Comparison of ENCODE assay signal across 24 mouse cellular contexts in the genomic region with DNA sequence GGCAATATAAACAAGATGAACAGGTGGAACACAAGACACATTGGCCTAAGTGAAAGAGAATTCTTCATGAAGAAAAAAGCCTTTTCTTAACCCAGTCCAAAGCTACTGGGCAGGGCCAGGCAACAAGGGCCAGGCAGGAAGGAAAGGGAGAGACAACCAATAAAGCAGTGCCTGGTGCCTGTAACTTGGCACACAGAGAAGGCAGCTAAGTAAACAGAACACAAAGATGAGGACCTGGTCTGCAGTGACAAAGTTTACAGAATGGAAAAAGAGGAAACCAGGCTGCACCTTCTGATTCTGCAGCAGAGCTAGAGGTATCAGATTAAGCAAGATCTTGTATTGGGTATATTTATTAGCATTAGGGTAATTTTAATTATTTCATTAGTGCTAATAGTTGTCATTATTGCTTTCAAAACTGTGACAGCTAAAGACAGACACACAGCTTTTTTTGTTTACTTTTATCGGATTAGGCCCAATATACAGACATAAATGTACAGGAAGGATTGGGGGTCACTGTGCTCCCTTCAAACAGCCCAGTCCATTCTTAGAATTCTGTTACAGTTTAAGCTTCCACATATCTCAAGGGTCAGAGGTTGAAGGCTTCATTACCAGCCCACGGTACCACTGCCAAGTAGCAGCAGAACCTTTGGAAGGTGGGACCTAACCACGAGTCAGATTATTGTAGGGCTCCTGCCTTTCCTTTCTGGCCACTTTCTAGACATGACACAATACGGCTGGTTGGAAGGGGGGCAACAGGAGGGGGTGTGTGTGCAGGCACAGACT.
DNase-seq lines count a peak whose midpoint lies in the region; ATAC-seq and TF ChIP-seq lines count a peak whose summit lies in the region.
"Had no signal": no experiment of that assay in that cellular context is flagged by ENCODE, and none has a peak within 500 bp of the region (broad histone marks: within the 10 kb centered on the region; RNA-seq: fewer than 3 reads in every experiment).

No protein-coding gene starts in this region.

- no peak overlapping the region for H3K27ac ChIP-seq in intestine, embryonic 14.5 days (ENCODE audit: low read depth)
- H3K27ac ChIP-seq in intestine, postnatal 0 days (ENCODE audit: low read depth, low read length): no peak overlapping the region
- peak overlapping the region; percentile 10; the same call in 1 of the 2 replicates for H3K27ac ChIP-seq in layer of hippocampus, adult 2 months
- H3K27ac ChIP-seq: embryonic facial prominence, embryonic 10.5 days; forebrain, embryonic 15.5 days; hindbrain, embryonic 13.5 days; limb, embryonic 10.5 days; midbrain, embryonic 13.5 days; neural tube, embryonic 12.5 days had no signal

- H3K36me3 ChIP-seq in intestine, embryonic 14.5 days (ENCODE audit: control insufficient read depth, insufficient read depth, low read length): peaks cover 27% of the 10 kb centered on the region
- H3K36me3 ChIP-seq in intestine, postnatal 0 days (ENCODE audit: control insufficient read depth, insufficient read depth): peaks cover 8% of the 10 kb centered on the region

- no peaks in the 10 kb centered on the region for H3K4me1 ChIP-seq in intestine, embryonic 14.5 days (replicated peaks; ENCODE audit: control insufficient read depth, insufficient read depth, low read length)
- no peaks in the 10 kb centered on the region; the same call in 1 of the 2 replicates for H3K4me1 ChIP-seq in intestine, postnatal 0 days (replicated peaks; ENCODE audit: control insufficient read depth, insufficient read depth, low read length)
- H3K4me1 ChIP-seq: embryonic facial prominence, embryonic 10.5 days; forebrain, embryonic 15.5 days; hindbrain, embryonic 13.5 days; midbrain, embryonic 13.5 days; neural tube, embryonic 12.5 days had no signal

- 65% methylated on average over 4 of the region's 4 CpGs for WGBS in intestine, embryonic 14.5 days
- WGBS in intestine, postnatal 0 days: 33% methylated on average over 4 of the region's 4 CpGs
- whole genome bisulfite sequencing in large intestine, adult 2 months: 29% methylated on average over 4 of the region's 4 CpGs

- no peak overlapping the region for H3K4me3 ChIP-seq in intestine, embryonic 14.5 days (ENCODE audit: low read depth, low read length)
- H3K4me3 ChIP-seq in intestine, postnatal 0 days (ENCODE audit: low read depth, low read length): no peak overlapping the region
- no peak overlapping the region for H3K4me3 ChIP-seq in layer of hippocampus, adult 2 months
- H3K4me3 ChIP-seq: embryonic facial prominence, embryonic 10.5 days; forebrain, embryonic 15.5 days; hindbrain, embryonic 13.5 days; limb, embryonic 10.5 days; midbrain, embryonic 13.5 days; neural tube, embryonic 12.5 days had no signal

- no peak for TF ChIP-seq CTCF in intestine, postnatal 0 days (IDR thresholded peaks at IDR 0.05; ENCODE audit: low read depth)
- TF ChIP-seq CTCF in layer of hippocampus, adult 2 months (conservative IDR thresholded peaks at IDR 0.05): no peak

- H3K27me3 ChIP-seq in intestine, embryonic 14.5 days (replicated peaks; ENCODE audit: control insufficient read depth, insufficient read depth, low read length): no peaks in the 10 kb centered on the region
- no peaks in the 10 kb centered on the region for H3K27me3 ChIP-seq in intestine, postnatal 0 days (replicated peaks; ENCODE audit: control insufficient read depth, insufficient read depth, low read length)
- H3K27me3 ChIP-seq: forebrain, embryonic 15.5 days; hindbrain, embryonic 13.5 days; midbrain, embryonic 13.5 days; neural tube, embryonic 12.5 days had no signal

- H3K9ac ChIP-seq in intestine, embryonic 14.5 days (ENCODE audit: low read length): no peak overlapping the region
- H3K9ac ChIP-seq in intestine, postnatal 0 days (ENCODE audit: low read depth, low read length): no peak overlapping the region
- H3K9ac ChIP-seq: forebrain, embryonic 15.5 days; hindbrain, embryonic 13.5 days; liver, postnatal 0 days; midbrain, embryonic 13.5 days; neural tube, embryonic 12.5 days had no signal

- no peak for ATAC-seq in intestine, embryonic 14.5 days (replicated peaks; ENCODE audit: low FRiP score, low TSS enrichment, low read depth)
- ATAC-seq in intestine, postnatal 0 days: no peak
- ATAC-seq: CD4-positive, CD25-positive, alpha-beta regulatory T cell, adult 4 months; forebrain, embryonic 15.5 days; liver, postnatal 0 days; midbrain, embryonic 13.5 days had no signal

- H3K4me2 ChIP-seq in intestine, embryonic 14.5 days (ENCODE audit: low read length): no peak overlapping the region
- H3K4me2 ChIP-seq in intestine, postnatal 0 days (replicated peaks; ENCODE audit: low read depth): no peak overlapping the region
- H3K4me2 ChIP-seq: forebrain, embryonic 15.5 days; hindbrain, embryonic 13.5 days; liver, embryonic 11.5 days; midbrain, embryonic 13.5 days; neural tube, embryonic 12.5 days had no signal

- peak; percentile 23 for DNase-seq in intestine, embryonic 14.5 days (ENCODE audit: low spot score)
- DNase-seq in layer of hippocampus, adult 2 months (ENCODE audit: low spot score in 2 of 2): no peak
- DNase-seq in layer of hippocampus, adult 11-12 months (ENCODE audit: low spot score): no peak
- DNase-seq in large intestine, adult 2 months (ENCODE audit: low read depth, low spot score): peak; percentile 43
- DNase-seq in lung, postnatal 25 days (ENCODE audit: low spot score): peak; percentile 33
- DNase-seq in heart, adult 8-10 months (ENCODE audit: low spot score): no peak
- DNase-seq in cerebellum, adult 11 months: no peak
- DNase-seq: adrenal gland, postnatal 36 days; cerebellum, adult 9-11 months; gastrocnemius, postnatal 10 days; heart, postnatal 36 days; liver, postnatal 0 days; retina, postnatal 1 day; right cerebral cortex, postnatal 4 days; thymus, postnatal 14 days had no signal

- H3K9me3 ChIP-seq in intestine, embryonic 14.5 days (ENCODE audit: control insufficient read depth, low read length): no peaks in the 10 kb centered on the region
- H3K9me3 ChIP-seq in intestine, postnatal 0 days (ENCODE audit: control insufficient read depth): no peaks in the 10 kb centered on the region
- H3K9me3 ChIP-seq: embryonic facial prominence, embryonic 10.5 days; forebrain, embryonic 15.5 days; hindbrain, embryonic 13.5 days; limb, embryonic 10.5 days; midbrain, embryonic 13.5 days; neural tube, embryonic 12.5 days had no signal

Comparison
In these comparisons a context has a peak if more than half of its experiments do, and no peak if none do; other contexts are left out.
1. DNase-seq: peak in intestine, embryonic 14.5 days (single experiment), large intestine, adult 2 months (single experiment) and lung, postnatal 25 days (single experiment); none in layer of hippocampus, adult 2 months (0 of 2), layer of hippocampus, adult 11-12 months (single experiment), heart, adult 8-10 months (single experiment) and cerebellum, adult 11 months (single experiment).